Mouse (Mus musculus): ENCODE data around the gene Ablim1. TPM values are rescaled to one million over a fixed set of nuclear protein-coding genes. Genes with fewer than 3 reads are reported as not detected.

Gene Ablim1
- polyA plus RNA-seq, 1 experiment = 0.01 TPM

GRCm38 (mm10) chr19:56998910-56999309 lies 315.8 kb downstream of the Ablim1 start:
- Histone ChIP-seq H3K9me3 (ENCODE audit: control insufficient read depth, low read length) (no peaks in the 10 kb centered on the region), H3K4me1 (ENCODE audit: control insufficient read depth) (no peaks in the 10 kb centered on the region), H3K27me3 (ENCODE audit: control insufficient read depth) (no peaks in the 10 kb centered on the region), H3K36me3 (ENCODE audit: control insufficient read depth) (no peaks in the 10 kb centered on the region), H3K4me3 (replicated peaks) (no peak overlapping the region)
- TF ChIP-seq TAL1 (IDR thresholded peaks at IDR 0.05; ENCODE audit: low read length) = no peak

DNA sequence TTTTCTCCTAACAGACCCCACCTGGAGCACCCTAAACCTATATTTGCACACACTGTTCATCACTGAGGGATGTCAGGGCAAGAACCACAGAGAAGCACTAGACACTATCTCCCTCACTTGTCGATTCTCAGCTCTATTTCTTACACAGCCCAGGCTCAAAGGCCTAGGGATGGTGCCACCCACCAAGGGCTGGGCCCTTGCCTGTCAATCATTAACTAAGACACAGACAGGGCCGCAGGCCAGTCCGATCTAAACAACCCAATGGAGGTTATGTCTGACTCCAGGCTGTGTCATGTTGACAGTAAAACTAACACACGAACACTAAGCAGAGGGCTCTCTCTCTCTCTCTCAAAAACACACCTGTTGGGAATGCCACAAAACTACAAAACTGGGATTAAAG lies 316.4 kb downstream of the Ablim1 start:
- Histone ChIP-seq H3K4me1 (ENCODE audit: control insufficient read depth) (no peaks in the 10 kb centered on the region), H3K27me3 (ENCODE audit: control insufficient read depth) (no peaks in the 10 kb centered on the region), H3K36me3 (ENCODE audit: control insufficient read depth) (no peaks in the 10 kb centered on the region), H3K4me3 (replicated peaks) (no peak overlapping the region), H3K9me3 (ENCODE audit: control insufficient read depth, low read length) (no peaks in the 10 kb centered on the region)
- TF ChIP-seq GATA1 (IDR thresholded peaks at IDR 0.05; ENCODE audit: low read length) = no peak
- no peak for TF ChIP-seq TAL1 (IDR thresholded peaks at IDR 0.05; ENCODE audit: low read length)

GRCm38 (mm10) chr19:56997164-56997599 lies 317.5 kb downstream of the Ablim1 start:
- Histone ChIP-seq H3K9me3 (ENCODE audit: control insufficient read depth, low read length) (no peaks in the 10 kb centered on the region), H3K27me3 (ENCODE audit: control insufficient read depth) (no peaks in the 10 kb centered on the region), H3K4me1 (ENCODE audit: control insufficient read depth) (no peaks in the 10 kb centered on the region), H3K4me3 (replicated peaks) (no peak overlapping the region), H3K36me3 (ENCODE audit: control insufficient read depth) (no peaks in the 10 kb centered on the region)
- TF ChIP-seq GATA1 (IDR thresholded peaks at IDR 0.05; ENCODE audit: low read length) (no peak), TAL1 (IDR thresholded peaks at IDR 0.05; ENCODE audit: low read length) (no peak)

DNA sequence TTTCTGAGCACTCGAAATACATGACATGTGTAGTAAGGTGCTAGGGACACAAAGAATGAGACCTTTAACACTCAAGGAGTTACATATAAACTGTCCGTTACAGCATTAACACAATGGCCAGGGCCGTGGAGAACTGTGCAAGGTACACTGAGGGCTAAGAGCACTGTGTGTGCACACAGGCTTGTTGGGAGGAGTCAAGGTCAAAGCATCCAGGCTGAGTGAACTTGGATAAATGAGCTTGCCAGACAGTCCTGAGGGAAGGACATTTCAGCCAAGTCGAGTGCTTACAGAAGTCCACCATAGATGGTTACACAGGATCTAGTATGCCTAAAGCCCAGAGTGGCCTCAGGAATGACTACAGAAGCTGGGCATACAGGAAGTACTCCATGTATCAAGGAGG lies 319.3 kb downstream of the Ablim1 start:
- Histone ChIP-seq H3K36me3 (ENCODE audit: control insufficient read depth) (no peaks in the 10 kb centered on the region), H3K4me1 (ENCODE audit: control insufficient read depth) (no peaks in the 10 kb centered on the region), H3K27me3 (ENCODE audit: control insufficient read depth) (no peaks in the 10 kb centered on the region), H3K9me3 (ENCODE audit: control insufficient read depth, low read length) (no peaks in the 10 kb centered on the region), H3K4me3 (replicated peaks) (no peak overlapping the region)
- TF ChIP-seq TAL1 (IDR thresholded peaks at IDR 0.05; ENCODE audit: low read length) (no peak), GATA1 (IDR thresholded peaks at IDR 0.05; ENCODE audit: low read length) (no peak)

DNA sequence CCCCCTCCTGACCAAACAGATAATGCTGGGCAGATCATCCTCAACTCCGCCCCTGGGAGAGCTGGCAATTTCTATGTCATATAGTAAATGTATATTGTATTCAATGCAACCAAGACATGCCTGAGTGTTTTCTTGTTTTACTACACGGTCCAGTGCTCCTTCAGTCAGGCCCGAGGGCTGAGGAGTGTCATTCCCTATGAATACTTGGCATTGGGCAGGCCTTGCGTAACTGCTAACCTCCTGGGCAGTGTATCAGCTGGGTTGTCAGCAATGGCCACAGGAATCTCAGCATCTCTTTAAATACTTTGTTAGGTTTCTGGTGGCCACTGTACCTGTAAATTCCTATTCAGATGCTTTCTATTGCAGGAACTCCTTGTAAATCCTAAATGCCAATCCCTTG lies 320.1 kb downstream of the Ablim1 start:
- H3K4me3 ChIP-seq (replicated peaks) = no peak overlapping the region
- no peak for TF ChIP-seq TAL1 (IDR thresholded peaks at IDR 0.05; ENCODE audit: low read length)
- H3K9me3 ChIP-seq (ENCODE audit: control insufficient read depth, low read length) = no peaks in the 10 kb centered on the region

DNA sequence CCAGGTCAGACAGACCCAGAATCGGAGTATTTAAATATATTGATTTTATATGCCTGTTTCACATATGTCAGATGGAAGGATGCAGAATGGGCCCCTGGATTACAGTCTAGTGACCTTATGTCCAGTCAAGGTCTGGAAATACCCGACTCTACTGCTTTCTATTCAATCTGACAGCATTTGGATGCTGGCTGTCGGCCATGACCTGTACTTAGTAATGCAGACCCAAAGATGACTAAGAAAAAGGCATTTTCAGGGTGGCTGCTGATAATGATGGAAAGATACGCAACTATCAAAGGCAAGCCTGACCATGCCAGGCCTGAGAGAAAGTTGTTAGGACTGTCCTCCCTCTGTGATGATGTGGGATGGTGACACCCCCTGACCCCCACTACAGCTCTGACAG lies 321.0 kb downstream of the Ablim1 start:
- Histone ChIP-seq H3K4me3 (replicated peaks) (no peak overlapping the region), H3K36me3 (ENCODE audit: control insufficient read depth) (no peaks in the 10 kb centered on the region), H3K4me1 (ENCODE audit: control insufficient read depth) (no peaks in the 10 kb centered on the region), H3K27me3 (ENCODE audit: control insufficient read depth) (no peaks in the 10 kb centered on the region), H3K9me3 (ENCODE audit: control insufficient read depth, low read length) (no peaks in the 10 kb centered on the region)
- TF ChIP-seq GATA1 (IDR thresholded peaks at IDR 0.05; ENCODE audit: low read length) = no peak
- TF ChIP-seq TAL1 (IDR thresholded peaks at IDR 0.05; ENCODE audit: low read length) = no peak

More for the DNA sequence above, 320.1 kb downstream of the Ablim1 start:
- Histone ChIP-seq H3K4me1 (ENCODE audit: control insufficient read depth) (no peaks in the 10 kb centered on the region), H3K36me3 (ENCODE audit: control insufficient read depth) (no peaks in the 10 kb centered on the region), H3K27me3 (ENCODE audit: control insufficient read depth) (no peaks in the 10 kb centered on the region)

GRCm38 (mm10) chr19:56992978-56993545 lies 321.7 kb downstream of the Ablim1 start:
- H3K9me3 ChIP-seq (ENCODE audit: control insufficient read depth, low read length) = no peaks in the 10 kb centered on the region
- H3K4me1 ChIP-seq (ENCODE audit: control insufficient read depth) = no peaks in the 10 kb centered on the region
- H3K27me3 ChIP-seq (ENCODE audit: control insufficient read depth) = no peaks in the 10 kb centered on the region
- no peaks in the 10 kb centered on the region for H3K36me3 ChIP-seq (ENCODE audit: control insufficient read depth)
- no peak overlapping the region for H3K4me3 ChIP-seq (replicated peaks)
- no peak for TF ChIP-seq TAL1 (IDR thresholded peaks at IDR 0.05; ENCODE audit: low read length)
- no peak for TF ChIP-seq GATA1 (IDR thresholded peaks at IDR 0.05; ENCODE audit: low read length)

GRCm38 (mm10) chr19:56990367-56991111 lies 324.2 kb downstream of the Ablim1 start:
- Histone ChIP-seq H3K36me3 (ENCODE audit: control insufficient read depth) (no peaks in the 10 kb centered on the region), H3K4me3 (replicated peaks) (no peak overlapping the region)
- TF ChIP-seq TAL1 (IDR thresholded peaks at IDR 0.05; ENCODE audit: low read length) (no peak), GATA1 (IDR thresholded peaks at IDR 0.05; ENCODE audit: low read length) (no peak)

GRCm38 (mm10) chr19:56989171-56989570 lies 325.5 kb downstream of the Ablim1 start:
- no peak for TF ChIP-seq TAL1 (IDR thresholded peaks at IDR 0.05; ENCODE audit: low read length)
- Histone ChIP-seq H3K36me3 (ENCODE audit: control insufficient read depth) (no peaks in the 10 kb centered on the region), H3K4me3 (replicated peaks) (no peak overlapping the region), H3K4me1 (ENCODE audit: control insufficient read depth) (no peaks in the 10 kb centered on the region), H3K27me3 (ENCODE audit: control insufficient read depth) (no peaks in the 10 kb centered on the region), H3K9me3 (ENCODE audit: control insufficient read depth, low read length) (no peaks in the 10 kb centered on the region)

More at GRCm38 (mm10) chr19:56990367-56991111, 324.2 kb downstream of the Ablim1 start:
- Histone ChIP-seq H3K27me3 (ENCODE audit: control insufficient read depth) (no peaks in the 10 kb centered on the region), H3K4me1 (ENCODE audit: control insufficient read depth) (no peaks in the 10 kb centered on the region), H3K9me3 (ENCODE audit: control insufficient read depth, low read length) (no peaks in the 10 kb centered on the region)
